Mouse (Mus musculus) monocyte, adult 2 months (primary cell): ENCODE data around the gene Itgb1.

Source experiments
- DNase-seq, 2 experiments: peaks; one replicate each; pipeline ENCODE4 v3.0.0; 2022; ENCODE audit warnings: low spot score in 2 of 2, low read depth in 1 of 2

Itgb1 gene

GRCm38 (mm10) chr8:128680548-128681325 lies 4.7 kb upstream of the Itgb1 start:
- no peak for DNase-seq

- DNase-seq: no peak
These were observed 3.5 kb upstream of the Itgb1 start for GRCm38 (mm10) chr8:128681970-128682369.

GRCm38 (mm10) chr8:128684609-128685506 lies 596 bp upstream of the Itgb1 start:
- DNase-seq: no peak

GRCm38 (mm10) chr8:128686429-128686990 lies 1.1 kb downstream of the Itgb1 start:
- no peak for DNase-seq

- DNase-seq: no peak
These were observed 3.2 kb downstream of the Itgb1 start for GRCm38 (mm10) chr8:128688679-128689078.

GRCm38 (mm10) chr8:128690056-128690455 lies 4.6 kb downstream of the Itgb1 start:
- no peak for DNase-seq

- DNase-seq: no peak
These were observed 11.4 kb downstream of the Itgb1 start for GRCm38 (mm10) chr8:128696701-128697397.

GRCm38 (mm10) chr8:128697945-128698344 lies 12.5 kb downstream of the Itgb1 start:
- DNase-seq: no peak

- DNase-seq: no peak
These were observed 18.9 kb downstream of the Itgb1 start for GRCm38 (mm10) chr8:128704376-128704775.

GRCm38 (mm10) chr8:128704836-128705235 lies 19.4 kb downstream of the Itgb1 start:
- no peak for DNase-seq

- peak; percentile 33 to 73 for DNase-seq
These were observed 23.8 kb downstream of the Itgb1 start for GRCm38 (mm10) chr8:128709261-128709660.

GRCm38 (mm10) chr8:128716184-128716583 lies 30.7 kb downstream of the Itgb1 start:
- DNase-seq: no peak

GRCm38 (mm10) chr8:128724819-128725218 lies 39.4 kb downstream of the Itgb1 start:
- DNase-seq: no peak

GRCm38 (mm10) chr8:128727213-128727612 lies 41.8 kb downstream of the Itgb1 start:
- no peak for DNase-seq

- no peak for DNase-seq
These were observed 46.8 kb downstream of the Itgb1 start for GRCm38 (mm10) chr8:128732254-128732653.

GRCm38 (mm10) chr8:128734118-128734517 lies 48.7 kb downstream of the Itgb1 start:
- no peak for DNase-seq

GRCm38 (mm10) chr8:128735692-128736091 lies 50.2 kb downstream of the Itgb1 start:
- DNase-seq: no peak
